Mouse (Mus musculus): ENCODE measurements around the gene Gm9639. TPM values are rescaled to one million over a fixed set of nuclear protein-coding genes. Genes with fewer than 3 reads are reported as not detected.

Gm9639 gene
- polyA plus RNA-seq, 1 experiment from 2014 or later = not detected

Other genes starting within 250 kb of the Gm9639 start
- gene Pttg1ip, start 213.4 kb downstream of the Gm9639 start, polyA plus RNA-seq (2014; fragmentation: Nextera tagmentation; extraction: Ambion mirVana) = 71.4 and 72.1 TPM in 2 replicates
- 334 and 346 TPM in 2 replicates for gene Sumo3, start 189.0 kb downstream of the Gm9639 start, polyA plus RNA-seq (2014; fragmentation: Nextera tagmentation; extraction: Ambion mirVana)
- gene Gm49325, start 188.9 kb downstream of the Gm9639 start, polyA plus RNA-seq (2014; fragmentation: Nextera tagmentation; extraction: Ambion mirVana) = 1.4 and 4.8 TPM in 2 replicates
- 65.9 and 66.0 TPM in 2 replicates for gene Ube2g2, start 172.8 kb downstream of the Gm9639 start, polyA plus RNA-seq (2014; fragmentation: Nextera tagmentation; extraction: Ambion mirVana)
- 0.92 and 1.0 TPM in 2 replicates for gene Tspear, start 108.5 kb downstream of the Gm9639 start, polyA plus RNA-seq (2014; fragmentation: Nextera tagmentation; extraction: Ambion mirVana)
- not detected in 2 replicates for gene Gm19402, start 104.3 kb downstream of the Gm9639 start, polyA plus RNA-seq (2014; fragmentation: Nextera tagmentation; extraction: Ambion mirVana)
- not detected in 2 replicates for gene Gm9508, start 97.8 kb downstream of the Gm9639 start, polyA plus RNA-seq (2014; fragmentation: Nextera tagmentation; extraction: Ambion mirVana)
- gene Gm10272, start 88.5 kb downstream of the Gm9639 start, polyA plus RNA-seq (2014; fragmentation: Nextera tagmentation; extraction: Ambion mirVana) = not detected in 2 replicates
- gene Gm10024, start 83.6 kb downstream of the Gm9639 start, polyA plus RNA-seq (2014; fragmentation: Nextera tagmentation; extraction: Ambion mirVana) = not detected in 2 replicates
- not detected in 2 replicates for gene Gm10142, start 79.3 kb downstream of the Gm9639 start, polyA plus RNA-seq (2014; fragmentation: Nextera tagmentation; extraction: Ambion mirVana)
- gene Krtap12-1, start 74.5 kb downstream of the Gm9639 start, polyA plus RNA-seq (2014; fragmentation: Nextera tagmentation; extraction: Ambion mirVana) = not detected in 2 replicates
- gene Gm10100, start 68.6 kb downstream of the Gm9639 start, polyA plus RNA-seq (2014; fragmentation: Nextera tagmentation; extraction: Ambion mirVana) = not detected in 2 replicates
- not detected in 2 replicates for gene Gm18596, start 52.4 kb downstream of the Gm9639 start, polyA plus RNA-seq (2014; fragmentation: Nextera tagmentation; extraction: Ambion mirVana)
- not detected in 2 replicates for gene Gm9736, start 43.7 kb downstream of the Gm9639 start, polyA plus RNA-seq (2014; fragmentation: Nextera tagmentation; extraction: Ambion mirVana)
- not detected in 2 replicates for gene Gm3233, start 35.4 kb downstream of the Gm9639 start, polyA plus RNA-seq (2014; fragmentation: Nextera tagmentation; extraction: Ambion mirVana)
- not detected in 2 replicates for gene Gm3238, start 23.8 kb downstream of the Gm9639 start, polyA plus RNA-seq (2014; fragmentation: Nextera tagmentation; extraction: Ambion mirVana)
- not detected in 2 replicates for gene Gm7138, start 18.1 kb downstream of the Gm9639 start, polyA plus RNA-seq (2014; fragmentation: Nextera tagmentation; extraction: Ambion mirVana)
- gene Gm3250, start 12.5 kb downstream of the Gm9639 start, polyA plus RNA-seq (2014; fragmentation: Nextera tagmentation; extraction: Ambion mirVana) = not detected in 2 replicates
- gene Gm7137, start 6.9 kb downstream of the Gm9639 start, polyA plus RNA-seq (2014; fragmentation: Nextera tagmentation; extraction: Ambion mirVana) = not detected in 2 replicates
- not detected in 2 replicates for gene Gm19668, start 4.1 kb upstream of the Gm9639 start, polyA plus RNA-seq (2014; fragmentation: Nextera tagmentation; extraction: Ambion mirVana)
- not detected in 2 replicates for gene Gm9507, start 16.8 kb upstream of the Gm9639 start, polyA plus RNA-seq (2014; fragmentation: Nextera tagmentation; extraction: Ambion mirVana)
- not detected in 2 replicates for gene Gm2696, start 19.6 kb upstream of the Gm9639 start, polyA plus RNA-seq (2014; fragmentation: Nextera tagmentation; extraction: Ambion mirVana)
- gene Krtap10-4, start 32.0 kb upstream of the Gm9639 start, polyA plus RNA-seq (2014; fragmentation: Nextera tagmentation; extraction: Ambion mirVana) = not detected in 2 replicates
- not detected in 2 replicates for gene Krtap10-10, start 40.9 kb upstream of the Gm9639 start, polyA plus RNA-seq (2014; fragmentation: Nextera tagmentation; extraction: Ambion mirVana)
- gene Gm36176, start 51.7 kb upstream of the Gm9639 start, polyA plus RNA-seq (2014; fragmentation: Nextera tagmentation; extraction: Ambion mirVana) = not detected in 2 replicates
- gene Gm10318, start 57.8 kb upstream of the Gm9639 start, polyA plus RNA-seq (2014; fragmentation: Nextera tagmentation; extraction: Ambion mirVana) = not detected in 2 replicates
- gene Gm3285, start 66.9 kb upstream of the Gm9639 start, polyA plus RNA-seq (2014; fragmentation: Nextera tagmentation; extraction: Ambion mirVana) = not detected in 2 replicates
- 4.3 and 4.8 TPM in 2 replicates for gene Lrrc3, start 107.5 kb upstream of the Gm9639 start, polyA plus RNA-seq (2014; fragmentation: Nextera tagmentation; extraction: Ambion mirVana)
- gene Trpm2, start 175.5 kb upstream of the Gm9639 start, polyA plus RNA-seq (2014; fragmentation: Nextera tagmentation; extraction: Ambion mirVana) = 0.58 and 1.4 TPM in 2 replicates
- 35.9 and 42.5 TPM in 2 replicates for gene 1810043G02Rik, start 183.4 kb upstream of the Gm9639 start, polyA plus RNA-seq (2014; fragmentation: Nextera tagmentation; extraction: Ambion mirVana)
- gene Pfkl, start 215.0 kb upstream of the Gm9639 start, polyA plus RNA-seq (2014; fragmentation: Nextera tagmentation; extraction: Ambion mirVana) = 125 and 127 TPM in 2 replicates
- not detected in 2 replicates for gene Dnmt3l, start 246.9 kb upstream of the Gm9639 start, polyA plus RNA-seq (2014; fragmentation: Nextera tagmentation; extraction: Ambion mirVana)
- not detected in 2 replicates for gene Aire, start 248.5 kb upstream of the Gm9639 start, polyA plus RNA-seq (2014; fragmentation: Nextera tagmentation; extraction: Ambion mirVana)